Mouse (Mus musculus) forelimb bud, embryonic 11.5 days (tissue): ENCODE results near the gene Ric3.
"Not testable (repeated sequence)": the region's sequence is repeated elsewhere in the genome, so short reads cannot be mapped to it uniquely, and the experiment has no call there.

Experiments
- DNase-seq: peaks from one replicate; pipeline ENCODE4 v3.0.0-alpha.2; 2012; ENCODE audit warnings: low read depth, low spot score

Gene Ric3

DNA sequence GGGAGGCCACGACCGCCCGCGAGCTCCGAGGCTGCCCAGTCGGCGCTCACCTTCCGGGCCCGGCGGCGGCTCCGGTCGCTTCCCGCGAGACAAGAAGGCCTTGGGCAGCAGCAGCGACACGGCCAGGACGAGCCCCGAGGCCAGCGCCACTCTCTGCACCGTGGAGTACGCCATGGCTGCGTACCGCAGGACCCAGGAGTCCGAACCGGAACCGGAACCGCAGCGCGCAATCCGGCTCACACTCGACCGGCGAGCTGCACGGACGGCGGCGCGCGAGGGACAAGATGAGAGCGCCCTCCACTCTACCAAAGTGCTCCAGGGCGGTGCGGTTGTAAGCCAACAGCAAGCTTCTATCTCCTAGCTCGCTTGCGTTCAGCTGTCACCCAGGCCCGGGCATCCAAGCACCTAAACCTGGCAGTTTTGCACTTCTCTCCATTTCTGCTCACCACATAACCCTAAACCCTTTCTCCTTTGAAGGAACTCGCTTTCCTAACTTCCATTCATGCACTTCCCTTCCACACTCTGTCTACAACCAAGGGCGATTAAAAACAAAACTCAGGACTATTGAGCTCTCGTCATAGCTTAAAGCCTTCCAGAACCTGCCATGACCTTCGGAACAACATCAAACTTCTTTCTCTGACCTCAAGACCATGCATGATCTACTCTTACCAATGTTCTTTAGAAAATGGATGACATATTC, at the start of gene Ric3:
Ric3 (minus strand) TSS at position 219 of the 700 bp plus-strand sequence.
- no peak for DNase-seq

DNA sequence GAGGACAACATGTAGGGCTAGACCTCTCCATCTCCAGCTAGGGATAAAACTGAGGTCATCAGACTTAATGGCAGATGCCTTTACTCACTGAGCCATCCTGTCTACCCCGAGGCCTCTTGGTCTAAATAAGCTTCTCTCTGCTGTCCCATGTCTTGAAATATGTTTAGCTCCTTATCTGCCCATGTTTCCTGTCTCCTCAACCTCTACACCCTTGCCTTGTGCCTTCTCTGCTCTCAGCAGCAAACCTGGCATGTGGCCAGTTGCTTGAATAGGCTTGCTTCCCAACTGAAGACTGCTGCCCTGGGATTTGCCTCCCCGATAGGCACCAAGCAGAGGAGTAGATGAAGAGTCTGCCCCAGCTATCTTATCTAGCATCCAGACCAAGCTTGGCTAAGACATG, 48.4 kb upstream of the Ric3 start:
- DNase-seq, result no peak

DNA sequence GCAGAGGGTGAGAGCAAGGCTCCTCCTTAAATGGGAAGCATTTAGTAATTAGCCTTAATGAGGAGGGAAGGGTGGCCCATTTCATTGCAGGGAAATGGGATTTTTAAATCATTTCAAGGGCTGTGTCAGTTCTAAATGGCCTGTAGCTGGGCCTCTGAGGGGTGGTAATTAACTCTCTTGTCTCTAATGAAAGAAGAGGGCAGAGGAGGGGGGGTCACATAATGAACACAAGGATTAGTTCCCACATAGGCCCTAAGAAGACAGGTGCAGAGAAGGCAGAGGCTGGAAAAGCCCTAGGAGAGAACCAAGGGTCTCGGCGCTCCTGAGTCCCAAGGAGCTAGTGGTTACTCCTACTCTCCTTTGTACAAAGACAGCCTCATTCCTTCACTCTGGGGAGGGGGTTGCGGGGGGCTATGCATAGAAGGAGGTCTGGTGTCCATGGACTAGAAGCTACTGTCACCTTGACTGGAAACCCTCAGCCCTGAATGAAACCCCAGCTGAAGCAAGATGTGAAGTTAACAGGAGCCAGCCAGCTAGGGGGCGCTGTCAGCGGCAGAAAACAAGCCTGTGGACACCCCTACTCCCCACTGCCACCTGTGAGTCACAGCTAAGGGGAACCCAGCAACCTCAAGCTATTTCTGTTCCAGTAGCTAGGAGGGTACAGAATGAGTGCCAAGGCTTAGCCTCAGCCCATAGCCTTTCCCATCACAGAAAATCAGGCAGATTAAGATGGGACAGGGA, 47.0 kb upstream of the Ric3 start:
- DNase-seq, result no peak

DNA sequence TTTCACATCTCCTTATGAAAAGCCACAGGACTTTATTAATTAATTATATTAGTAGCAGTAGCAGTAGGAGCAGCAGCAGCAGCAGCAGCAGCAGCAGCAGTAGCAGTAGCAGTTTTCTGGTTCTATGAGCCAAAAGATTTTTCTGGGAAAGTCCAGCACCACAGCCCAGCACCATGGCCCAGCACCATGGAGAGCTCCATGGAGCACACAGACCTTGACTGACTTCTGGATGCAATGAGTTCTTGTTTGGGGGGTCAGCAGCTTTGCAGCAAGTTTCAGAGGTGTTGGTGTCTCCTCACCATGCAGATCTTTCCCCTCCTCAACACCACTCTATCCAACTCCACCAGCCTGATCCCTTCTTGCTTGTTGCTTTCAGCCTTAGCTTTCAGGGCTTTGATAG, 46.3 kb upstream of the Ric3 start:
- DNase-seq, result peak; percentile 61

DNA sequence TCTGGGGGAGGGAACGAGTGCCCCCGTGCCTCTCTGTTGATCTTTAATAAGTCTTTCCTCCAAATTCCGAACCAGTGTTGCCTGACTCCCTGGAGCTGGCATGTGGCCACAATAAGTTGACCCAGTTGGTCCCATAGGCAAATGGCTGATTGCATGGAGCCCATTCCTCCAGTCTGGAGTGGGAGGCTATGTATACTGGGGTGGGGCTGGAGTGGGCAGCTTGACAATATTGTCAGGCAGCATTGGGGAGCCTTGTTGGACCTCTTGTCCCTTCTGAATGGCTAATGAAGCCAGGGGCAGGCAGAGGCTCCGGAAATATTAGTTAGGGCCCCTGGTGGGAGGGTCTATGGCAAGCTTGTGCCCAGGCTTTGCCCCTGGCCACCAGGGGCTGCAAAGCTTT, 32.8 kb upstream of the Ric3 start:
- no peak for DNase-seq

DNA sequence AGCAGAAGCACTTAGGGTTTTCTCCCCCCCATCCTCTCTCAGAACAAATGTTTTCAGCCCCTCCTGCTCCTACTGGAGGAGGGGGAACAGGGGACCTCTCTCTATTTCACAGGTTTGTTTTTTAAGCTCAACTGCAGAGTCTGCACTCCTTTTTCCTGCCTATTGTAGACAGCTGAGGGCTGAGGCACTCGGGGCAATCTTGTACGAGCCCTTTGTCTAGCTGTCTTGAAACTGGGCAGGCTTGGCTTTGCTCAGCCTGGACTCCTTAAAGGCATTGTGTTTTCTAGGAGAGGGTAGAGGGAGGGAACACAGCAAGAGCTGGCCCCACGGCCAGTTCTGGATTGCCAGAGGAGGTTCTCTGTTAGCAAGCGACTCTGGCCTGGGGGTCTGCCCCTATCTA, 32.4 kb upstream of the Ric3 start:
- not testable (repeated sequence) for DNase-seq

DNA sequence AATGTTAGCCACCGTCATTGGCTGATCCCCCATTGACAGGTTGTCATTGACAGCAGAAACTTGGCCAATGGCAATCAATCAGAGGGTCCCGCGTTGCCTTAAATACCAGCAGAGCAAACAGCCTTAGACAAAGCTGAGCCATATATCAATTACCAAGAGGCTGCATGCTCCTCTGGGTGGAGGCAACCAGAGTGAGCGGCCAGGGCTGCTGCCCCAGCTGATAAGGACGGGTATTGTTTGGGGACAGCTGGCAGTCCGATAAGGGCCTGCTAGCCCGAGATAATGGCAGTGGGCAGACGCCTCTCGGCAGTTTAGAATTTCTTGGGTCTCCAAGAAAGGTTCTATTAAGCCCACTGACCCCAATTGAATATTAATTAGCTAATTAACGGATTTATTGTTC, 31.8 kb upstream of the Ric3 start:
- no peak for DNase-seq

DNA sequence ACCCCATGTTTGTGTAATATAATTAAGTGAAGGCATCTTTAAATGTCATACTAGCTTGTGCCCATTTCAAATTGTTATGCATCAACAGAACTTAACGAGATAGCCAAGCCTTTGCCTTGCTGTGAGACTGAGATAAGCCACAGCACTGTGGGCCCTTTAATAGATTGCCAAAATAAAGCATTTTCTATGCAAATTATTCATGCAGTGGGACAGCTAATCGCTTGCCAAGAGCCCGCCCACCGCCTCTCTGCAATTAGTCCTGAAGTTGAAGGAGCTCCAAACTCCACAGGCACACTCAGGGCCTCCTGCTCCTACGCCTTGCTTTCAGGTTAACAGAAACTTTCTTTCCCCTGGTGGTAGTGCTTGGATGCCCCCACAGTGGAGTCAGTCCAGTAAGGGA, 27.9 kb upstream of the Ric3 start:
- no peak for DNase-seq

DNA sequence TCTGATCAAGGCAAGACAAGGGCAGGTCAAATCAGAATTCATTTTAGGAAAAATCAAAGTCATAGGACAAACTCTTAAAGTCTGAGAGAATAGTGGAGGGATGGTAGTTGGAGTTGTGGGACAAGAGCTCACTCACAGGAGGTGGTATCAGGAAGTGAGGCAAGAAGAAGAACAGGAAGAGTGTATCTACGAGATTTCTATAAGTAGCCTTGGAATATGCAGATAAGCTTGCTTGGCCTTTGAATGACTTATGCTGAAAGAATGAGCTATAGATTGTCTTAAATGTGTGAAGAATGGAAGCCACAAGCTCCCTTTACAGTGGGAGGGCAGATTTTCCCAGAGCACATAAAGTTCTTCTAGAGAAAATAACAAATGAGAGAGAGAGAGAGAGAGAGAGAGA, 21.8 kb upstream of the Ric3 start:
- no peak for DNase-seq

DNA sequence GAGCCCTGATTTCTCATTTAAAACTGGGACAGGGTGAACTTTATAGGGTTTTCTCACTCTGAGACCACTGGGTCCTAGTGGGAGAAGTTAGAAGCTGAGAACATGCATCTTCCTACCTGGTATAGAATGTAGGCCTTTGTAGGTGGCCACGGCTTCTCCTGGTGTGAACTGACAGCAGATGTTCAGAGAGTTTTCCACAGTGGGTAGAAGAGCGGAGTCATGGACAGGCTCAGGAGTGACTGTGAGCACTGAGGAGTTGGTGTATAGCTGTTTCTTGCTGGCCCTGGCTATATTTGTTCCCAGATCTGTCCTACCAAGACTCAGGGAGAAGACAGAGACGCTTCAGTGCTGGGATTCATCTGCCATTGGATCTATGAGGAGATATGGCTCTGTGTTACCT, 18.0 kb upstream of the Ric3 start:
- DNase-seq, result no peak

DNA sequence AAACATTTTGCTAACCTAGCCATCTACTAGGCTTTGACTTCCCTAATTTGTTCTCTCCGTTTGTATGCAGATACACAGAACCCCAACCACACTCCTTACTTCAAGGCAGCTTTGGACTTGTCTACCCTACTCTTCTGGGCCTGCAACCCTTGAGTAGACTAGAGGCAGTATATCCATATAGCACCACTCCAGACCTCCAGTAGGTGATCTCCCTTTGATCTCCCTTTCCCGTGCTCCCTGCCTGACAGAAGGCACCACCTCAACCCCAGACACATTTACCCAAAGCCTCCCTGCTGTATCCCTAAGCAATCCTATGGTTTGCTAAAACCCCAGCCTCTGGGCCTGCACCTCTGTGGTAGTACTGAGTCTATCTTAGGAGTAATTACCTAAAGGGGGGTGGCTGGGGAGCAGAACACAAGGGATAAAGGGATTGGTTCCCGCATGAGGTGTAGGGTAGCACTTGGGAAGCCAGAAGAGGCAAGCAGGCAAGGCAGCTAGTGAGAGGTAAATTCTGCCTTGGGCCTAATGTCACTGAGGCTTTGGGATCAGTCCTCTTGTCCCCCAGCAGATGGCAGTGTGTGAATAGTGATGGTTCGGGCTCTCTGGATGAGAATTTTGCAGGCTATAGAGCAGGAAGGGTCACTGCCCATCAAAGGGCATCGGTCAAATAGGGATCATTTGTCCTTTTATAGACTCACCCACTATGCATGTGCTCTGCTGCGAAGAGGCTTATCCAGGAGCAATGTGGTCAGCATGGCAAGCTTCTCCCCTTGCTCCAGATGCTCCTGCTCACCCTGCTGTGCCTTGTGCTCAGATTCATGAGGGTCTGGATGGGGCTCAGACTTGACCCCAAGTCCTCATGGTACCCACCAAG, 15.3 kb upstream of the Ric3 start:
- peak; percentile 47 for DNase-seq

DNA sequence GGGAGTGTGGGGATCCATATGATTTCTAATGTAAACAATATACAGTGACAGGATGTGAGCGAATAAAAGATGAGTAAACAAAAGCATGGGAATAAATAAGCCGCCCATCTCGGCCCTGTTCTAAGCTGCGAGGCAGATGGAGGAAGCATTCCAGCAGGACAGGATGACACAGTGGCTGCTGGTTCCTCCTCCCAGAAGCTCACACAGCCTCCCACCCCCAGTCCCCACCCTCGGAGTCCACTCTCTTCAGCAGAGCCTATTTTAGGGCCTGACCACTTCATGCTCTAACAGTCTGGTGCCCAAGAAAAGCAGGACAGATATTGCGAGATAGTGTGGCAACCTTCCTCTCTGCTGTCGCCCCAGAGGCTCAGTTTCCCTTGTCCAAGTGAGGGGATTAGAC, 14.1 kb upstream of the Ric3 start:
- DNase-seq, result no peak

DNA sequence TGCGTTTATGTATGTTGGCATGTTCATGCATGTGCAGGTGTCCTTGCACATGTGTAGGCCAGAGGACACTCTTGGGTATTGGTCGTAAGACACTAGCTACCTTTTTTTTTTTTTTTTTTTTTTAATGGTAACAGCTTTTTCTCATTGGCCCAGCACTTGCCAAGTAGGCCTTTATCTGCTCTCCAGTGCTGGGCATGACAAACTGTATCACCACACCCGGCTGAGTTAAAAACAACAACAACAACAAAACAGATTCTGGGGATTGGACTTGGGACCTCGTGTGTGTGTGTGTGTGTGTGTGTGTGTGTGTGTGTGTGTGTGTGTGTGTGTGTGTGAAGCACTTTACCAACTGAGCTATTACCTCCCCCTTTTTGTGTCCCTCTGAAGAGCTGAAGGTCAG, 13.5 kb upstream of the Ric3 start:
- DNase-seq, result no peak

DNA sequence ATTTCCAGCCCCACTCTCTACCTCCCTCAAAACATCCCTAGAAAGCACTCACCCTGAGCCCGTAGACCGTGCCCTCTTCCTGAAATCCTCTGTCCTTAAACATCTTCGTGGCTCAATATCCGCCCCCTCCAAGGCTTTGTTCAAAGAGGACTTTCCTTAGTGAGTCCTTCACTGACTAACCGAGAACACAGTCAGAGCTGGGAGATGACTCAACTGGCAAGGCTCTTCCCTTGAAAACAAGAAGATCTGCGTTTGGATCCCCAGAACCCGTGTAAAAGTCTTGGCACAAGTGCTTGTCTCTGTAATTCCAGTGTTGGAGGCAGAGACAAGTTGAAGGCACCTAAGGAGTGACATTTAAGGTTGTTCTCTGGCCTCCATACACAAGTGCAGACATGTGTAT, 11.2 kb upstream of the Ric3 start:
- DNase-seq, result no peak

DNA sequence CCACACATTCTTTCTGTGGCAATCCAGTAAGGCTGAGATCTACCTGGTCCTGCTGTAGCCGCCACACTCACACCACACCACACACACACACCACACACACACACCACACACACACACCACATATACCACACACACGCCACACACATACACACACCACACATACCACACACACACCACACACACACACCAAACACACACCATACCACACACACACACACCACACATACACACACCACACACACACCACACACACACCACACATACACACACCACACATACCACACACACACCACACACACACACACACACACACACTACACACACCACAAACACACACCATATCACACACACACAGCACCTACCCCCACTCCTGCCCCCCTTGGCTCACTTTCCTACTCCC, 8.2 kb upstream of the Ric3 start:
- DNase-seq, result not testable (repeated sequence)

DNA sequence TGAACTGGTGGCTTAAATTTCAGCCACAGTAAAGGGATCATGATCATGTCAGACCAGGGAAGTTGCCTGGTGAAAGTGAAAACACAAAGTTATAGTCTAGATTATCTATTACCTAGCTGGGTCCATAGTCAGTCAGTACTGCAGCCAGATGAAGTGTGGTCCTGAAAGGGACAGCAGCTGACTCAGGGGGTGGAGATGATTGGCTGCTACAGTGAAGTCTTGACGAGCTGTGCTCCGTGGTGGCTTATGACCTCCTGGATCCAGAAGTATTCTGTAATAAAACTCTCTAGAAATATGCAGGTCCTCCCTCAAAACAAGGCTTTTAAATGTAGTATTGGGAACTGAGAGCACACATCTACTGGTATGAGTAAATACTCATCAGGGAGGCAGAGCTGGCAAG, 3.8 kb upstream of the Ric3 start:
- no peak for DNase-seq

DNA sequence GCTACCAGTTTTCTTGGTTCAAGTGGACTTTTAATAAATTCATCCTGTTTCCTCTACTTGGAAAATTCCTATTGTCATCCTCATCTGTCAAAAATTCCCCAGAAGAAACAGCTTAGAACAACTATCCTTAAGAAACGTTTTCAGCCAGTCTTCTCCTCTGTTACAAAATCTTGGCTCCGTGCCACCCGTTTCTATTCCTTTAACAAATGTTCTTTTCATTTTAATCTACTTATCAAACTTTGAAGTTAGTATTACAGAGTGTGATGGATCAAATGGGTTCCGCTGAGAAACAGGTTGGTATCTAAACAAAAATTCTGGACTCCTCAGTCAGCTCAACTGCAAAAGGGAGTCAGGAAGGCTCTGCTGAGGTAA, 668 bp upstream of the Ric3 start:
- no peak for DNase-seq

DNA sequence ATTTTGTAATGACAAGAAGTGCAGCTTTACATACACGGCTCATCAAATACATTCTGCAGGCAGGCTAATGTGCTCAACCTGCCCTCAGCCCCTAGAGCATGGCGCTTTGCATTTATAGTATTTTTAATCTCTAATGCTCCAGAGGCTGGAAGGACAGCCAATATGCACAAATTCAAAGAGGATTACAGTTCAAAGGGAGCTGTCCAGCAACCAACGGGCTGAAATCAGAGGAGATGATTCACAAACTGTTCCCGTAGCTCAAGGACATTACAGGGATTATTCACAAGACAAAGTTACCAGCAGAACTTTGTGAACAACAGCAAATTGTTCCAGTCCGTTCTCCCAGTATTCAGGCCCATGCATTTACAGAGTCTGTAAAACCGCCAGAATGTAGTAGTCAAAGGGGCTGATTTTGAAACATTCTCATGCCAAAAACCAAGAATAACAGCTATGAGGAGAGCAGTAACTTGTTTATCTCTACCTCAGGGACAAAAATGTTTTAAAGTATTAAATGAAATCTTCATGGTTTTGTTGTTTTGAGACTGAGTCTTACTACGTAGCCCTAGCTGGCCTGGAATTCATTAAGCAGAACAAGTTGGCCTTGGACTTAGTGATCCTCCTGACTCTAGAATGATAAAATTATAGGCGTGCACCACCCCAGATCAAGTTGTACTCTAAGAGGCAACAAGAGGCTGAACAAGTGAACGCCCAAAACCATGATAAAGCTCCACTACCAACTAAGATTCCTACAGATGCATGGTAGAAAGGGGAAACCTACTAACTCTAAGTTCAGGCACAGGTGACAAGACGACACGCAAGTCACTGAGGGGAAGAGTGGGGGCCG, 640 bp downstream of the Ric3 start:
- peak; percentile 58 for DNase-seq

DNA sequence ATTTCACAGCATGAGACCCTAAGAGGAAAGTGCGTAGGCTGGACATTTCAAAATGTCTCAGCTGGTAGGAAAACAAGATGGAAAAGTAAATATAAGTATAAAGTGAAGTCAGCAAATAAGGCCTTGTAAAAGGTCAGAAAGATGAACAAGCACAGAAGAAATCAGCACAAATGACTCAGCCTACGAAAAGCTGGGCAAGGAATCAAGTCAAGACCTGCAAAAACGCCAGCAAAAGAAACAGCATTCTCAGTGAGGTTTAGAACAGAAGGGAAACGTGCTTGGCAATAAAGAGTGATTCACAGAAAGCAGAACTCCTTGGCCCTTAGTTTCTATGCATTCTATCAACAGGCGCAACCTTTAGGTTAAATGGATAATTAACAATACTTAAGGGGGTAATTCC, 10.8 kb downstream of the Ric3 start:
- DNase-seq, result no peak

DNA sequence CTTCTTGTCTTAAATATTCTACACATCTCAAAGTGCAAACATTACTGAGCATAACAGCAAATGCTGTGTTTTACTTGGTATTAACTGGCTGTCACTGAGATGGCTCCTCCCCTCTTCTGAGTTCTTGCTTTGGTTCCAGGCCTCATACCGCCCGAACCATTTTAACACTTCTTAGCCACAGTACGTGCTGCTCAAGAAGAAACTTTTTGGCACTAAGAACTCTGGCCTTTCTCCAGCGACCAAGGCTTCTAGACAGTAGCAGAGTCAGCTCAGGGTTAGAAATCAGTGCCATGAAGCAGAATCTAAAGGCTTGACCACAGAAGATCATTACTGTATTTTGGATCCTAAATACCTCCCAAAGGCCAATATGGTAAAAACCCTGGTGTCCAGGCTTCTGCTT, 13.5 kb downstream of the Ric3 start:
- DNase-seq, result no peak

DNA sequence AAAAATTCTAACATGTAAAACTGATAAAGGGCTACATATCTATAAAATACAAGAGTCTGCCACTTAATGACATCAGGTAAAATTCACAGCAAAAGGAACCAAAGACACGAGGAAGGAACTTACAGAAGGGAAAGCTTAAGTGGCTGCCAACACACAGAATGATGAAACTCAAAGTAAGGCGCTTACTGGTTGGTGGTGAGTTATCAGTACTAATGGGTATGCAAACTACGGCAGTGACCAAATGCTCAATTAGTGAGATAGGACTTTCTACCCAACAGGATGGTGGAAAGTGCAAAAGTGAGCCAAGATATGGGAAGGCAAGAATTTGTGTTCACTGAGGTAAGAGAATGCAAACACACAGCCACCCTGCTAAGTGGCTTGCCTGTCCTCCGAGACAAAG, 23.6 kb downstream of the Ric3 start:
- DNase-seq, result no peak

DNA sequence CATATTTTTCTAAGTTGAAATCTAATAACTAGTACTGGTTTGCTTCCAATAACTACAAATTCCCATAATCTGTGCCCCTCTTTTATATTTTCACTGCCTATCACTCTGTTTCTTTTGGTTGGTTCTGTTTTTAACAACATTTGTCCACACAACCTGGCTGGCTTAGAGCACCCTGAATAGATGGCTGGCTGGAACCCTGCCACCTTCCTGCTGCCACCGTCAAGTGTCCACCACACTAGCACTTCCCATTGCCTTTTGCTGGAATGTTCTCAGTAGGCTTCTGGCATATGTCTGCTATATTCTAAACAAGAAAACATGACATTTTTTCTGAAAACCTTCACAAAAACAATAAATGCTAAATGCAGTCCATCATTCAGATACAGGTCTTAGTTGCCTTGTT, 32.3 kb downstream of the Ric3 start:
- DNase-seq, result no peak
